Mouse (Mus musculus) bone marrow macrophage, adult 2 months (primary cell): ENCODE measurements at regions not wholly inside any gene's neighbourhood (a gene's known extent, or its start where the extent isn't known, plus 50 kb on each side); places are given as distances from the start of the nearest gene placed in this dataset.

Source experiments
- H3K27ac ChIP-seq: 2 replicates; pipeline ENCODE4 v1.5.1; 2012; ENCODE audit warnings: low read depth, low read length; ENCODE audit not compliant: insufficient read depth
- H3K4me1 ChIP-seq: 2 replicates; pipeline ENCODE4 v1.6.1; 2012; ENCODE audit warnings: low read length; ENCODE audit not compliant: control insufficient read depth, insufficient read depth
- H3K4me3 ChIP-seq: 2 replicates; pipeline ENCODE4 v1.5.1; 2012; ENCODE audit warnings: mild to moderate bottlenecking, low read length, moderate library complexity; ENCODE audit not compliant: insufficient read depth
- CTCF ChIP-seq: IDR thresholded peaks from 2 replicates; pipeline ENCODE4 v1.5.1; 2012; ENCODE audit warnings: low read depth, mild to moderate bottlenecking, low read length, moderate library complexity
- POLR2A ChIP-seq: IDR thresholded peaks from 2 replicates; pipeline ENCODE4 v1.6.1; 2012; ENCODE audit warnings: mild to moderate bottlenecking, low read depth, low read length, borderline replicate concordance

DNA sequence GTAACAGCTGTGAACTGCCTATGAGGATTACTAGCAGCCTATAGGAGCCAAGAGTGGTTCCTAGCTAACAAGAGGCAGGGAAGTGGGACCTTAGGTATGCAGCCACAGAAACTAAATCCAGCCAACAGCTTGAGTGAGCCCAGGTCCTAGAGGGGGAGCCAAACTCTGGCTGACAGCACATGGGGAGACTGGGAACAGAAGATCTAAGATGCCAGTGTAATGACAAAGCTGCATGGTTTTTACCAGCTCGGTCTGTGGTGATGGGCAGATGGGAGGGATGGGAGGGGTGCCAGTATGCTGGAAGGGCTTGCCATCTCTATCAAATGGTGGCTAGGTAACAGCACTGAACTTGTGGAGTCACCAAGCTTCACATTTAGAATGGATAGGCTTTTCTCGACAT lies 60.6 kb upstream of the Magi1 start:
- H3K4me3 ChIP-seq = no peak overlapping the region
- TF ChIP-seq CTCF = no peak
- H3K4me1 ChIP-seq = no peaks in the 10 kb centered on the region

DNA sequence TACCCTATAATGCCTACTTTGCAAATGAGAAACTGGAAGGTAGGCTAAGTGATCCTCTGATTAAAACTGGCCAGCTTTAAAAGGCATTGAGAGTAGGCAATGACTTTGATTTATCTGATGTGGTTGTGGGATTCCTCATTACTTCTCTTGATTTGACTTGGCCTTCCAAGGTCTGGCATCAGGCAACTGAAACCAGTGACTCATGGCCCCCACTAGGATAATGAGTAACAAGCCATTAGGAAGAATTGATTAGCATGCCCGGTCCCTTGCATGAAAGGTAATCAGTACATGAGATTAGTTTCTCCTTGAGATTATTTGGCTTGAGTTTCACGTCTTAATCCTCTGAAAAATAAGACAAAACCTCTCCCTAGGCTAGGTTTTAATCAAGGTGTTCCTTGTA lies 56.8 kb upstream of the Magi1 start:
- H3K4me3 ChIP-seq = no peak overlapping the region
- H3K27ac ChIP-seq = no peak overlapping the region
- no peak for TF ChIP-seq CTCF
- TF ChIP-seq POLR2A = no peak
- no peaks in the 10 kb centered on the region for H3K4me1 ChIP-seq

More for the DNA sequence above, 60.6 kb upstream of the Magi1 start:
- no peak overlapping the region for H3K27ac ChIP-seq

DNA sequence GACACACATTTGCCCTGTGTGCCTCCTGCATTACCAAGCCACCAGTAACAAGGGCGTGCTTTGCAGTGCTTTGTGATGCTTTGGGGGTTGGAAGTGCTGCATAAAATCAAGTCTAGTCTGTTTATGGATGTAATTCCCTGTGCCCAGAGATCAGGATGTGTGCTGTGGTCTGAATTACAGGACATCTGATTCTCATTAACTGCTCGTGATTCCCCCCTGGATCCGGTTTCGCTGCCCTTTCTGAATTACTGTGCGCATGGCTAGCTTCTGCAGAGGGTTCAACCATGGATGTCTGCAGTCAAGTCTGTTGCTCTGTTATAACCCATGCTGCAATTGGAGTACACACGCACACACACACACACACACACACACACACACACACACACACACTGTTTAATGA lies 52.5 kb upstream of the Magi1 start:
- no peaks in the 10 kb centered on the region for H3K4me1 ChIP-seq
- H3K27ac ChIP-seq = no peak overlapping the region
- no peak overlapping the region for H3K4me3 ChIP-seq
- no peak for TF ChIP-seq POLR2A
- no peak for TF ChIP-seq CTCF
